Comparison of ENCODE assay signal across 9 mouse cellular contexts in genomic region chr10:79865189-79865601, GRCm38 (mm10). TPM values are rescaled to one million over a fixed set of nuclear protein-coding genes. Genes with fewer than 3 reads are reported as not detected.
DNase-seq lines count a peak whose midpoint lies in the region; ATAC-seq and TF ChIP-seq lines count a peak whose summit lies in the region.
"Had no signal": no experiment of that assay in that cellular context is flagged by ENCODE, and none has a peak within 500 bp of the region (broad histone marks: within the 10 kb centered on the region; RNA-seq: fewer than 3 reads in every experiment).

No protein-coding gene starts in this region.

- no peak for TF ChIP-seq CTCF in forebrain, postnatal 0 days (IDR thresholded peaks at IDR 0.05; ENCODE audit: low read depth)

- no peaks in the 10 kb centered on the region for H3K27me3 ChIP-seq in forebrain, postnatal 0 days (ENCODE audit: insufficient read depth, low read length)

- ATAC-seq in forebrain, postnatal 0 days, result peak; percentile 10; the same call in 1 of the 2 replicates
- peak; percentile 3; the same call in 1 of the 2 replicates for ATAC-seq in megakaryocyte progenitor cell, adult 5-6 weeks (replicated peaks; ENCODE audit: poor library complexity)

- no peaks in the 10 kb centered on the region for H3K9me3 ChIP-seq in ES-E14 (ENCODE audit: control insufficient read depth, insufficient read depth, low read depth, low read length)
- H3K9me3 ChIP-seq in forebrain, postnatal 0 days (ENCODE audit: low read length), result no peaks in the 10 kb centered on the region

- no peak overlapping the region for H3K4me3 ChIP-seq in ES-E14 (ENCODE audit: insufficient read depth in 1 of 2, low read depth in 1 of 2, low read length in 2 of 2, poor library complexity in 1 of 2, severe bottlenecking in 1 of 2)
- no peak overlapping the region for H3K4me3 ChIP-seq in forebrain, postnatal 0 days (ENCODE audit: low read depth, low read length)

- WGBS in forebrain, postnatal 0 days, result 61% methylated on average over 12 of the region's 12 CpGs

- peaks cover 0 to 15% of the 10 kb centered on the region in 2 experiments; a peak in 1 of 4 replicates for H3K4me1 ChIP-seq in ES-E14 (ENCODE audit: control insufficient read depth in 2 of 2, insufficient read depth in 2 of 2, low read length in 2 of 2, poor library complexity in 1 of 2)
- no peaks in the 10 kb centered on the region for H3K4me1 ChIP-seq in forebrain, postnatal 0 days (ENCODE audit: insufficient read depth)

- no peak overlapping the region for H3K27ac ChIP-seq in ES-E14 (ENCODE audit: insufficient read depth, low read depth, low read length, poor library complexity, severe bottlenecking)
- H3K27ac ChIP-seq in forebrain, postnatal 0 days (ENCODE audit: low read depth, low read length), result peak overlapping the region; percentile 47

- H3K36me3 ChIP-seq in ES-E14 (ENCODE audit: control insufficient read depth, insufficient read depth, low read length, poor library complexity, severe bottlenecking), result peaks cover 33% of the 10 kb centered on the region
- peaks cover 82% of the 10 kb centered on the region for H3K36me3 ChIP-seq in forebrain, postnatal 0 days (ENCODE audit: insufficient read depth)

- no peak overlapping the region for H3K9ac ChIP-seq in ES-E14 (ENCODE audit: insufficient read depth, low read depth, low read length, poor library complexity, severe bottlenecking)
- H3K9ac ChIP-seq in forebrain, postnatal 0 days, result peak overlapping the region; percentile 28; the same call in 1 of the 2 replicates

- in situ Hi-C loops in ES-E14 (cut with MboI; ENCODE audit: low sequenced_read_pairs in 2 of 2, unreplicated experiment in 2 of 2), result no loop called here

- no peak overlapping the region for H3K4me2 ChIP-seq in forebrain, postnatal 0 days (ENCODE audit: low read depth)

- DNase-seq in heart, adult 11 months, result peak; percentile 94
- DNase-seq in heart, postnatal 10 days, result no peak
- no peak for DNase-seq in ES-E14 (ENCODE audit: low read depth, low spot score)
- no peak for DNase-seq in forebrain, postnatal 0 days
- no peak for DNase-seq in thymus, postnatal 4 days
- no peak for DNase-seq in urinary bladder, adult 18-20 months (ENCODE audit: low spot score in 2 of 2)
- DNase-seq in right cerebral cortex, postnatal 36 days (ENCODE audit: low spot score in 2 of 2), result no peak

- intact Hi-C loops in heart, postnatal 10 days (cut with DNase I), result loop anchor here (5.0 kb wide), 1 partner anchor 33 kb away; no protein-coding TSS in a partner anchor

TF ChIP-seq in ES-E14, 5 proteins besides CTCF, POLR2A, EP300 and RAD21:
- TF ChIP-seq CHD2 (IDR thresholded peaks at IDR 0.05; ENCODE audit: low read depth, low read length), result 0 out of 2 replicates have a peak, but pooled peaks have one; percentile 2
- no peak for TF ChIP-seq ZNF384 (IDR thresholded peaks at IDR 0.05; ENCODE audit: low read depth, low read length)

RNA-seq across cellular contexts. Expression of gene Prtn3, which starts 9.1 kb away (rescaled TPM):
- under 1 TPM in 1 of 2 experiments, not detected in 1; 0.55 TPM for total RNA-seq in heart, postnatal 10 days (2021)
- 1.0 and 1.3 TPM in 2 replicates for total RNA-seq in ES-E14 (2012; rRNA removed)
- total RNA-seq in forebrain, postnatal 0 days (2014; rRNA removed), result 4.9 and 7.8 TPM in 2 replicates
- 14.9 and 15.4 TPM in 2 replicates for polyA plus RNA-seq in forebrain, postnatal 0 days (2015; fragmentation: Nextera tagmentation; extraction: Ambion mirVana)
- total RNA-seq in megakaryocyte progenitor cell, adult 5-6 weeks (2015), result 3,382 and 3,510 TPM in 2 replicates
- 738 and 1,001 TPM in 2 replicates for total RNA-seq in megakaryocyte progenitor cell, adult 5-6 weeks (2017)

RNA-seq across cellular contexts. Expression of gene Plppr3, which starts 9.2 kb away (rescaled TPM):
- under 1 TPM; 0.53 to 0.89 TPM for total RNA-seq in heart, postnatal 10 days (2021)
- total RNA-seq in ES-E14 (2012; rRNA removed), result 3.7 and 7.8 TPM in 2 replicates
- total RNA-seq in forebrain, postnatal 0 days (2014; rRNA removed), result 427 and 473 TPM in 2 replicates
- polyA plus RNA-seq in forebrain, postnatal 0 days (2015; fragmentation: Nextera tagmentation; extraction: Ambion mirVana), result 309 and 328 TPM in 2 replicates
- total RNA-seq in megakaryocyte progenitor cell, adult 5-6 weeks (2015), result 39.0 and 41.2 TPM in 2 replicates
- total RNA-seq in megakaryocyte progenitor cell, adult 5-6 weeks (2017), result 93.9 and 96.9 TPM in 2 replicates

RNA-seq across cellular contexts. Expression of gene Ptbp1, which starts 11.0 kb away (rescaled TPM):
- 100 to 1,000 TPM; 144 to 145 TPM for total RNA-seq in heart, postnatal 10 days (2021)
- total RNA-seq in ES-E14 (2012; rRNA removed), result 403 and 408 TPM in 2 replicates
- 92.9 and 97.3 TPM in 2 replicates for total RNA-seq in forebrain, postnatal 0 days (2014; rRNA removed)
- 53.7 and 55.7 TPM in 2 replicates for polyA plus RNA-seq in forebrain, postnatal 0 days (2015; fragmentation: Nextera tagmentation; extraction: Ambion mirVana)
- total RNA-seq in megakaryocyte progenitor cell, adult 5-6 weeks (2015), result 218 and 262 TPM in 2 replicates
- total RNA-seq in megakaryocyte progenitor cell, adult 5-6 weeks (2017), result 172 and 187 TPM in 2 replicates

RNA-seq across cellular contexts. Expression of gene Elane, which starts 20.9 kb away (rescaled TPM):
- total RNA-seq in heart, postnatal 10 days (2021), result not detected
- total RNA-seq in ES-E14 (2012; rRNA removed), result not detected in 2 replicates
- not detected in 2 replicates for total RNA-seq in forebrain, postnatal 0 days (2014; rRNA removed)
- 0.15 TPM in 1 of 2 replicates, not detected in the other for polyA plus RNA-seq in forebrain, postnatal 0 days (2015; fragmentation: Nextera tagmentation; extraction: Ambion mirVana)
- total RNA-seq in megakaryocyte progenitor cell, adult 5-6 weeks (2015), result 6,143 and 8,228 TPM in 2 replicates
- total RNA-seq in megakaryocyte progenitor cell, adult 5-6 weeks (2017), result 2,359 and 2,989 TPM in 2 replicates

RNA-seq across cellular contexts. Expression of gene Cfd, which starts 25.5 kb away (rescaled TPM):
- 10 to 100 TPM in 1 of 2 experiments, 1 to 10 TPM in 1; 3.2 to 12.0 TPM for total RNA-seq in heart, postnatal 10 days (2021)
- total RNA-seq in ES-E14 (2012; rRNA removed), result not detected in 2 replicates
- not detected in 2 replicates for total RNA-seq in forebrain, postnatal 0 days (2014; rRNA removed)
- not detected in 2 replicates for polyA plus RNA-seq in forebrain, postnatal 0 days (2015; fragmentation: Nextera tagmentation; extraction: Ambion mirVana)
- 0.49 and 0.56 TPM in 2 replicates for total RNA-seq in megakaryocyte progenitor cell, adult 5-6 weeks (2015)
- total RNA-seq in megakaryocyte progenitor cell, adult 5-6 weeks (2017), result 1.2 TPM in 1 of 2 replicates, not detected in the other
- total RNA-seq: common myeloid progenitor, adult 5-6 weeks had no signal

Comparison
In these comparisons a context has a peak if more than half of its experiments do, and no peak if none do; other contexts are left out.
1. RNA of gene Prtn3, which starts 9.1 kb away (total RNA-seq): 738 to 3,510 TPM in megakaryocyte progenitor cell, adult 5-6 weeks; 4.9 to 7.8 TPM in forebrain, postnatal 0 days, 1.0 to 1.3 TPM in ES-E14 and 0.55 TPM in heart, postnatal 10 days; every median in the first group is over 10 times any median in the second.